ENCODE assay signal across 14 mouse cellular contexts in genomic region chr5:136379405-136379804, GRCm38 (mm10).
DNase-seq lines count a peak whose midpoint lies in the region; ATAC-seq and TF ChIP-seq lines count a peak whose summit lies in the region.
"Had no signal": no experiment of that assay in that cellular context is flagged by ENCODE, and none has a peak within 500 bp of the region (broad histone marks: within the 10 kb centered on the region; RNA-seq: fewer than 3 reads in every experiment).

No protein-coding gene starts in this region.

- peak; percentile 36 for DNase-seq in CD4-positive, CD25-positive, alpha-beta regulatory T cell, adult 2 months (ENCODE audit: low read depth, low spot score)
- no peak for DNase-seq in liver, adult 2 months (ENCODE audit: extremely low read depth, low read depth, low spot score)
- DNase-seq in liver, embryonic 11.5 days (ENCODE audit: low spot score) = no peak
- DNase-seq in A20 (ENCODE audit: low read depth, low spot score) (peak; percentile 33), R1 (ENCODE audit: low read depth, low spot score) (peak; percentile 22)
- DNase-seq in yolk sac, embryonic 10.5 days (ENCODE audit: low spot score) = no peak
- no peak for DNase-seq in frontal cortex, postnatal 14 days (ENCODE audit: low spot score in 2 of 2)
- DNase-seq: adrenal gland, postnatal 10 days; cerebellum, postnatal 36 days had no signal

- TF ChIP-seq POLR2A in liver, adult 2 months (IDR thresholded peaks at IDR 0.05; ENCODE audit: extremely low read depth, insufficient read depth, low read length) = no peak

- 91% methylated on average over 1 of the region's 1 CpGs for WGBS in liver, adult 2 months
- 81% methylated on average over 1 of the region's 1 CpGs for WGBS in liver, embryonic 11.5 days

- ATAC-seq in CD4-positive, CD25-positive, alpha-beta regulatory T cell, adult 4 months = no peak
- no peak for ATAC-seq in liver, embryonic 11.5 days (replicated peaks; ENCODE audit: low FRiP score)

- no peak overlapping the region for H3K27ac ChIP-seq in liver, adult 2 months (replicated peaks; ENCODE audit: insufficient read depth, low read depth, low read length)
- no peak overlapping the region for H3K27ac ChIP-seq in liver, embryonic 11.5 days (ENCODE audit: low read depth, low read length)
- H3K27ac ChIP-seq: embryonic facial prominence, embryonic 12.5 days; heart, embryonic 15.5 days; hindbrain, embryonic 13.5 days; kidney, embryonic 15.5 days had no signal

- no peaks in the 10 kb centered on the region; the same call in 1 of the 2 replicates for H3K4me1 ChIP-seq in liver, adult 2 months (ENCODE audit: control insufficient read depth, insufficient read depth, low read length)
- H3K4me1 ChIP-seq in liver, embryonic 11.5 days (replicated peaks; ENCODE audit: control insufficient read depth, insufficient read depth, low read length) = no peaks in the 10 kb centered on the region
- H3K4me1 ChIP-seq: embryonic facial prominence, embryonic 12.5 days; kidney, embryonic 15.5 days had no signal

- H3K79me2 ChIP-seq in liver, adult 2 months (ENCODE audit: control insufficient read depth, insufficient read depth, low read length) = no peaks in the 10 kb centered on the region

- H3K27me3 ChIP-seq in liver, adult 2 months (ENCODE audit: control insufficient read depth, insufficient read depth, low read length) = no peaks in the 10 kb centered on the region
- H3K27me3 ChIP-seq in liver, embryonic 11.5 days (replicated peaks; ENCODE audit: control insufficient read depth, insufficient read depth, low read length) = no peaks in the 10 kb centered on the region
- H3K27me3 ChIP-seq: embryonic facial prominence, embryonic 12.5 days; heart, embryonic 15.5 days; hindbrain, embryonic 13.5 days; kidney, embryonic 15.5 days had no signal

- no peak overlapping the region for H3K4me2 ChIP-seq in liver, embryonic 11.5 days
- H3K4me2 ChIP-seq: embryonic facial prominence, embryonic 12.5 days; heart, embryonic 15.5 days; hindbrain, embryonic 13.5 days; kidney, embryonic 15.5 days had no signal

- no peak overlapping the region for H3K9ac ChIP-seq in liver, adult 2 months (ENCODE audit: low read depth, low read length)
- H3K9ac ChIP-seq in liver, embryonic 11.5 days (ENCODE audit: low read depth, low read length) = no peak overlapping the region
- H3K9ac ChIP-seq: embryonic facial prominence, embryonic 12.5 days; heart, embryonic 15.5 days; hindbrain, embryonic 13.5 days; kidney, embryonic 15.5 days had no signal

- H3K36me3 ChIP-seq in liver, adult 2 months (ENCODE audit: control insufficient read depth, insufficient read depth, low read length) = no peaks in the 10 kb centered on the region
- no peaks in the 10 kb centered on the region; the same call in 1 of the 2 replicates for H3K36me3 ChIP-seq in liver, embryonic 11.5 days (ENCODE audit: control insufficient read depth, insufficient read depth, low read length)
- H3K36me3 ChIP-seq: embryonic facial prominence, embryonic 12.5 days; heart, embryonic 15.5 days; hindbrain, embryonic 13.5 days had no signal

- peak; percentile 37; the same call in 1 of the 2 replicates for TF ChIP-seq CTCF in liver, adult 2 months (IDR thresholded peaks at IDR 0.05; ENCODE audit: low read depth, low read length)

- no peaks in the 10 kb centered on the region for H3K9me3 ChIP-seq in liver, embryonic 11.5 days (ENCODE audit: control insufficient read depth, low read length)
- H3K9me3 ChIP-seq: embryonic facial prominence, embryonic 12.5 days; heart, embryonic 15.5 days; hindbrain, embryonic 13.5 days; kidney, embryonic 15.5 days had no signal

- H3K4me3 ChIP-seq in liver, adult 2 months (ENCODE audit: insufficient read depth, low read depth, low read length) = no peak overlapping the region
- no peak overlapping the region for H3K4me3 ChIP-seq in liver, embryonic 11.5 days (ENCODE audit: low read depth, low read length)
- H3K4me3 ChIP-seq: embryonic facial prominence, embryonic 12.5 days; heart, embryonic 15.5 days; hindbrain, embryonic 13.5 days; kidney, embryonic 15.5 days had no signal

Comparison
In these comparisons a context has a peak if more than half of its experiments do, and no peak if none do; other contexts are left out.
1. DNase-seq: peak in CD4-positive, CD25-positive, alpha-beta regulatory T cell, adult 2 months (single experiment), A20 (single experiment) and R1 (single experiment); none in liver, adult 2 months (single experiment), liver, embryonic 11.5 days (single experiment), yolk sac, embryonic 10.5 days (single experiment) and frontal cortex, postnatal 14 days (0 of 2).